Mouse (Mus musculus): ENCODE measurements around the gene Hnf4a. TPM values are rescaled to one million over a fixed set of nuclear protein-coding genes. Genes with fewer than 3 reads are reported as not detected.
A peak's percentile ranks its signal among the peaks of the same experiment; 100 is the strongest.

Gene Hnf4a
- polyA plus RNA-seq, 1 experiment from 2014 or later, result 21.6 TPM

- Histone ChIP-seq H3K4me2 (ENCODE audit: low read length) (no peak overlapping the region), H3K9ac (ENCODE audit: low read depth, low read length) (no peak overlapping the region), H3K9me3 (replicated peaks; ENCODE audit: low read length) (no peaks in the 10 kb centered on the region), H3K36me3 (ENCODE audit: insufficient read depth, low read length) (no peaks in the 10 kb centered on the region), H3K4me1 (replicated peaks; ENCODE audit: insufficient read depth, low read length) (no peaks in the 10 kb centered on the region), H3K27me3 (ENCODE audit: insufficient read depth, low read length) (no peaks in the 10 kb centered on the region), H3K4me3 (replicated peaks; ENCODE audit: low read depth, low read length) (no peak overlapping the region), H3K27ac (no peak overlapping the region)
- WGBS, result 92% methylated on average over 10 of the region's 10 CpGs
- DNase-seq (ENCODE audit: low spot score) (no peak), ATAC-seq (replicated peaks; ENCODE audit: low FRiP score, low read depth) (no peak)
- TF ChIP-seq CTCF (IDR thresholded peaks at IDR 0.05; ENCODE audit: low read depth), result no peak
Measured at GRCm38 (mm10) chr2:163583226-163584087, 76.8 kb downstream of the Hnf4a start.

- Histone ChIP-seq H3K27ac (no peak overlapping the region), H3K9ac (ENCODE audit: low read depth, low read length) (no peak overlapping the region), H3K27me3 (ENCODE audit: insufficient read depth, low read length) (no peaks in the 10 kb centered on the region), H3K4me1 (replicated peaks; ENCODE audit: insufficient read depth, low read length) (no peaks in the 10 kb centered on the region), H3K9me3 (replicated peaks; ENCODE audit: low read length) (no peaks in the 10 kb centered on the region), H3K4me3 (replicated peaks; ENCODE audit: low read depth, low read length) (no peak overlapping the region), H3K36me3 (ENCODE audit: insufficient read depth, low read length) (no peaks in the 10 kb centered on the region), H3K4me2 (ENCODE audit: low read length) (no peak overlapping the region)
- WGBS, result 81% methylated on average over 10 of the region's 10 CpGs
- no peak for TF ChIP-seq CTCF (IDR thresholded peaks at IDR 0.05; ENCODE audit: low read depth)
- ATAC-seq (replicated peaks; ENCODE audit: low FRiP score, low read depth) (no peak), DNase-seq (ENCODE audit: low spot score) (no peak)
Measured at GRCm38 (mm10) chr2:163584088-163584426, 77.4 kb downstream of the Hnf4a start.

GRCm38 (mm10) chr2:163586384-163587261, 80.0 kb downstream of the Hnf4a start:
- H3K4me1 ChIP-seq (replicated peaks; ENCODE audit: insufficient read depth, low read length), result no peaks in the 10 kb centered on the region
- no peak overlapping the region for H3K27ac ChIP-seq
- no peaks in the 10 kb centered on the region for H3K9me3 ChIP-seq (replicated peaks; ENCODE audit: low read length)
- no peak overlapping the region for H3K9ac ChIP-seq (ENCODE audit: low read depth, low read length)
- H3K27me3 ChIP-seq (ENCODE audit: insufficient read depth, low read length), result no peaks in the 10 kb centered on the region
- no peak for ATAC-seq (replicated peaks; ENCODE audit: low FRiP score, low read depth)
- TF ChIP-seq CTCF (IDR thresholded peaks at IDR 0.05; ENCODE audit: low read depth), result peak; percentile 75
- WGBS, result 51% methylated on average over 19 of the region's 19 CpGs
- H3K4me2 ChIP-seq (ENCODE audit: low read length), result no peak overlapping the region
- no peak overlapping the region for H3K4me3 ChIP-seq (replicated peaks; ENCODE audit: low read depth, low read length)
- H3K36me3 ChIP-seq (ENCODE audit: insufficient read depth, low read length), result no peaks in the 10 kb centered on the region
- DNase-seq (ENCODE audit: low spot score), result peak; percentile 18

GRCm38 (mm10) chr2:163587506-163587905, 80.9 kb downstream of the Hnf4a start:
- no peak for ATAC-seq (replicated peaks; ENCODE audit: low FRiP score, low read depth)

GRCm38 (mm10) chr2:163590211-163590610, 83.6 kb downstream of the Hnf4a start:
- H3K4me2 ChIP-seq (ENCODE audit: low read length), result no peak overlapping the region
- H3K9ac ChIP-seq (ENCODE audit: low read depth, low read length), result no peak overlapping the region
- DNase-seq (ENCODE audit: low spot score) (no peak), ATAC-seq (replicated peaks; ENCODE audit: low FRiP score, low read depth) (no peak)
- H3K36me3 ChIP-seq (ENCODE audit: insufficient read depth, low read length), result no peaks in the 10 kb centered on the region
- H3K4me1 ChIP-seq (replicated peaks; ENCODE audit: insufficient read depth, low read length), result peaks cover 4% of the 10 kb centered on the region
- no peak overlapping the region for H3K4me3 ChIP-seq (replicated peaks; ENCODE audit: low read depth, low read length)
- no peak overlapping the region for H3K27ac ChIP-seq
- WGBS, result 48% methylated on average over 12 of the region's 12 CpGs
- no peaks in the 10 kb centered on the region for H3K9me3 ChIP-seq (replicated peaks; ENCODE audit: low read length)
- no peak for TF ChIP-seq CTCF (IDR thresholded peaks at IDR 0.05; ENCODE audit: low read depth)
- no peaks in the 10 kb centered on the region for H3K27me3 ChIP-seq (ENCODE audit: insufficient read depth, low read length)

More at GRCm38 (mm10) chr2:163587506-163587905, 80.9 kb downstream of the Hnf4a start:
- H3K4me3 ChIP-seq (replicated peaks; ENCODE audit: low read depth, low read length), result no peak overlapping the region
- H3K4me1 ChIP-seq (replicated peaks; ENCODE audit: insufficient read depth, low read length), result no peaks in the 10 kb centered on the region
- H3K27ac ChIP-seq, result no peak overlapping the region
- DNase-seq (ENCODE audit: low spot score), result no peak
- H3K27me3 ChIP-seq (ENCODE audit: insufficient read depth, low read length), result no peaks in the 10 kb centered on the region
- H3K9me3 ChIP-seq (replicated peaks; ENCODE audit: low read length), result no peaks in the 10 kb centered on the region
- H3K36me3 ChIP-seq (ENCODE audit: insufficient read depth, low read length), result no peaks in the 10 kb centered on the region
- no peak overlapping the region for H3K4me2 ChIP-seq (ENCODE audit: low read length)
- H3K9ac ChIP-seq (ENCODE audit: low read depth, low read length), result no peak overlapping the region
- 73% methylated on average over 5 of the region's 5 CpGs for WGBS
- no peak for TF ChIP-seq CTCF (IDR thresholded peaks at IDR 0.05; ENCODE audit: low read depth)

- H3K4me3 ChIP-seq (replicated peaks; ENCODE audit: low read depth, low read length), result no peak overlapping the region
- TF ChIP-seq CTCF (IDR thresholded peaks at IDR 0.05; ENCODE audit: low read depth), result no peak
- H3K36me3 ChIP-seq (ENCODE audit: insufficient read depth, low read length), result no peaks in the 10 kb centered on the region
- no peak overlapping the region for H3K4me2 ChIP-seq (ENCODE audit: low read length)
- H3K27me3 ChIP-seq (ENCODE audit: insufficient read depth, low read length), result no peaks in the 10 kb centered on the region
- 68% methylated on average over 5 of the region's 5 CpGs for WGBS
- H3K27ac ChIP-seq, result no peak overlapping the region
- DNase-seq (ENCODE audit: low spot score), result no peak
- no peak overlapping the region for H3K9ac ChIP-seq (ENCODE audit: low read depth, low read length)
- H3K4me1 ChIP-seq (replicated peaks; ENCODE audit: insufficient read depth, low read length), result peaks cover 7% of the 10 kb centered on the region
- H3K9me3 ChIP-seq (replicated peaks; ENCODE audit: low read length), result no peaks in the 10 kb centered on the region
- ATAC-seq (replicated peaks; ENCODE audit: low FRiP score, low read depth), result no peak
Measured at GRCm38 (mm10) chr2:163590996-163591395, 84.4 kb downstream of the Hnf4a start.

All from kidney, postnatal 0 days (tissue).